Mouse (Mus musculus): Measurements from ENCODE around the gene Rabgap1l.

The Rabgap1l gene

GRCm38 (mm10) chr1:160596252-160596947, 196.6 kb downstream of the Rabgap1l start:
- no peak for DNase-seq (ENCODE audit: extremely low spot score, low spot score)

GRCm38 (mm10) chr1:160594576-160594975, 198.4 kb downstream of the Rabgap1l start:
- DNase-seq (ENCODE audit: extremely low spot score, low spot score), result no peak

- no peak for DNase-seq (ENCODE audit: extremely low spot score, low spot score)
Measured at GRCm38 (mm10) chr1:160594066-160594465, 198.9 kb downstream of the Rabgap1l start.

- no peak for DNase-seq (ENCODE audit: extremely low spot score, low spot score)
Measured at GRCm38 (mm10) chr1:160588911-160589590, 204.0 kb downstream of the Rabgap1l start.

- DNase-seq (ENCODE audit: extremely low spot score, low spot score), result no peak
Measured at GRCm38 (mm10) chr1:160579309-160580233, 213.4 kb downstream of the Rabgap1l start.

- no peak for DNase-seq (ENCODE audit: extremely low spot score, low spot score)
Measured at GRCm38 (mm10) chr1:160576124-160576523, 216.9 kb downstream of the Rabgap1l start.

- DNase-seq (ENCODE audit: extremely low spot score, low spot score), result no peak
Measured at GRCm38 (mm10) chr1:160574039-160574438, 219.0 kb downstream of the Rabgap1l start.

GRCm38 (mm10) chr1:160566458-160566857, 226.6 kb downstream of the Rabgap1l start:
- no peak for DNase-seq (ENCODE audit: extremely low spot score, low spot score)

- no peak for DNase-seq (ENCODE audit: extremely low spot score, low spot score)
Measured at GRCm38 (mm10) chr1:160561381-160561780, 231.6 kb downstream of the Rabgap1l start.

GRCm38 (mm10) chr1:160550636-160551035, 242.4 kb downstream of the Rabgap1l start:
- no peak for DNase-seq (ENCODE audit: extremely low spot score, low spot score)

GRCm38 (mm10) chr1:160547934-160548876, 244.8 kb downstream of the Rabgap1l start:
- no peak for DNase-seq (ENCODE audit: extremely low spot score, low spot score)

- no peak for DNase-seq (ENCODE audit: extremely low spot score, low spot score)
Measured at GRCm38 (mm10) chr1:160535649-160536048, 257.4 kb downstream of the Rabgap1l start.

GRCm38 (mm10) chr1:160534571-160535335, 258.3 kb downstream of the Rabgap1l start:
- no peak for DNase-seq (ENCODE audit: extremely low spot score, low spot score)

- DNase-seq (ENCODE audit: extremely low spot score, low spot score), result no peak
Measured at GRCm38 (mm10) chr1:160533209-160533820, 259.7 kb downstream of the Rabgap1l start.

GRCm38 (mm10) chr1:160531402-160531801, 261.6 kb downstream of the Rabgap1l start:
- no peak for DNase-seq (ENCODE audit: extremely low spot score, low spot score)

GRCm38 (mm10) chr1:160521918-160522317, 271.1 kb downstream of the Rabgap1l start:
- DNase-seq (ENCODE audit: extremely low spot score, low spot score), result no peak

- no peak for DNase-seq (ENCODE audit: extremely low spot score, low spot score)
Measured at GRCm38 (mm10) chr1:160520665-160521064, 272.3 kb downstream of the Rabgap1l start.

- no peak for DNase-seq (ENCODE audit: extremely low spot score, low spot score)
Measured at GRCm38 (mm10) chr1:160519896-160520465, 273.0 kb downstream of the Rabgap1l start.

- DNase-seq (ENCODE audit: extremely low spot score, low spot score), result no peak
Measured at GRCm38 (mm10) chr1:160518552-160518951, 274.5 kb downstream of the Rabgap1l start.
